Mouse (Mus musculus) layer of hippocampus, adult 9-10 months (tissue): ENCODE measurements around the gene Lrrk2.

ENCODE experiments used
- DNase-seq: peaks from one replicate; pipeline ENCODE4 v3.0.0; 2022; ENCODE audit warnings: low spot score

The Lrrk2 gene

GRCm38 (mm10) chr15:91672645-91673568 is at the start of gene Lrrk2:
Gene Lrrk2, plus strand, starts transcription at chr15:91673175.
- DNase-seq, result no peak

- DNase-seq, result no peak
Observed at GRCm38 (mm10) chr15:91624475-91624874, 48.5 kb upstream of the Lrrk2 start.

- DNase-seq, result no peak
Observed at GRCm38 (mm10) chr15:91629137-91629536, 43.8 kb upstream of the Lrrk2 start.

GRCm38 (mm10) chr15:91632473-91632872 is 40.5 kb upstream of the Lrrk2 start:
- DNase-seq, result no peak

GRCm38 (mm10) chr15:91633051-91633450 is 39.9 kb upstream of the Lrrk2 start:
- no peak for DNase-seq

- DNase-seq, result no peak
Observed at GRCm38 (mm10) chr15:91633806-91634205, 39.2 kb upstream of the Lrrk2 start.

GRCm38 (mm10) chr15:91634236-91634635 is 38.7 kb upstream of the Lrrk2 start:
- DNase-seq, result no peak

- no peak for DNase-seq
Observed at GRCm38 (mm10) chr15:91641631-91642030, 31.3 kb upstream of the Lrrk2 start.

- DNase-seq, result no peak
Observed at GRCm38 (mm10) chr15:91642682-91643306, 30.2 kb upstream of the Lrrk2 start.

GRCm38 (mm10) chr15:91643632-91644348 is 29.2 kb upstream of the Lrrk2 start:
- DNase-seq, result no peak

GRCm38 (mm10) chr15:91650270-91650669 is 22.7 kb upstream of the Lrrk2 start:
- no peak for DNase-seq

- no peak for DNase-seq
Observed at GRCm38 (mm10) chr15:91651493-91651892, 21.5 kb upstream of the Lrrk2 start.

GRCm38 (mm10) chr15:91658227-91658626 is 14.7 kb upstream of the Lrrk2 start:
- no peak for DNase-seq

GRCm38 (mm10) chr15:91660277-91661078 is 12.5 kb upstream of the Lrrk2 start:
- no peak for DNase-seq

GRCm38 (mm10) chr15:91661079-91661369 is 12.0 kb upstream of the Lrrk2 start:
- DNase-seq, result no peak

- no peak for DNase-seq
Observed at GRCm38 (mm10) chr15:91664586-91665132, 8.3 kb upstream of the Lrrk2 start.

GRCm38 (mm10) chr15:91665530-91665929 is 7.4 kb upstream of the Lrrk2 start:
- no peak for DNase-seq

GRCm38 (mm10) chr15:91671216-91671615 is 1.8 kb upstream of the Lrrk2 start:
- DNase-seq, result no peak

GRCm38 (mm10) chr15:91671987-91672386 is 988 bp upstream of the Lrrk2 start:
- no peak for DNase-seq

- no peak for DNase-seq
Observed at GRCm38 (mm10) chr15:91673569-91673905, 562 bp downstream of the Lrrk2 start.

GRCm38 (mm10) chr15:91680116-91680515 is 7.1 kb downstream of the Lrrk2 start:
- DNase-seq, result no peak
